Mouse (Mus musculus): ENCODE data around the gene Rapsn. TPM values are rescaled to one million over a fixed set of nuclear protein-coding genes. Genes with fewer than 3 reads are reported as not detected.

Rapsn gene
- 1.8 TPM for polyA plus RNA-seq (2017; shearing (Covaris generic))

GRCm38 (mm10) chr2:91035385-91035784 is at the start of gene Rapsn:
TSS of gene Rapsn (plus strand) at chr2:91035620.

GRCm38 (mm10) chr2:91053934-91054382 is 18.5 kb downstream of the Rapsn start, which contains the start of gene Psmc3:
TSS of gene Psmc3 (plus strand) at chr2:91054009.

GRCm38 (mm10) chr2:91070076-91070800 is 34.8 kb downstream of the Rapsn start, which contains the start of gene Slc39a13:
TSS of gene Slc39a13 (minus strand) at chr2:91070417.

GRCm38 (mm10) chr2:91081775-91082695 is 46.6 kb downstream of the Rapsn start, which contains the start of gene Spi1:
TSS of gene Spi1 (plus strand) at chr2:91082390.

Other genes starting within 250 kb of the Rapsn start
- 107 TPM for gene Mtch2, start 188.5 kb upstream of the Rapsn start, polyA plus RNA-seq (2017; shearing (Covaris generic))
- 4.1 TPM for gene C1qtnf4, start 149.8 kb upstream of the Rapsn start, polyA plus RNA-seq (2017; shearing (Covaris generic))
- gene Kbtbd4, start 130.9 kb upstream of the Rapsn start, polyA plus RNA-seq (2017; shearing (Covaris generic)) = 19.2 TPM
- 114 TPM for gene Ndufs3, start 130.8 kb upstream of the Rapsn start, polyA plus RNA-seq (2017; shearing (Covaris generic))
- 129 TPM for gene Celf1, start 95.2 kb upstream of the Rapsn start, polyA plus RNA-seq (2017; shearing (Covaris generic))
- gene Psmc3, start 18.4 kb downstream of the Rapsn start, polyA plus RNA-seq (2017; shearing (Covaris generic)) = 152 TPM
- 21.4 TPM for gene Slc39a13, start 34.8 kb downstream of the Rapsn start, polyA plus RNA-seq (2017; shearing (Covaris generic))
- not detected for gene Spi1, start 46.8 kb downstream of the Rapsn start, polyA plus RNA-seq (2017; shearing (Covaris generic))
- not detected for gene Mybpc3, start 82.5 kb downstream of the Rapsn start, polyA plus RNA-seq (2017; shearing (Covaris generic))
- 224 TPM for gene Madd, start 148.2 kb downstream of the Rapsn start, polyA plus RNA-seq (2017; shearing (Covaris generic))
- gene Nr1h3, start 167.2 kb downstream of the Rapsn start, polyA plus RNA-seq (2017; shearing (Covaris generic)) = 0.57 TPM
- 7.6 TPM for gene Acp2, start 167.3 kb downstream of the Rapsn start, polyA plus RNA-seq (2017; shearing (Covaris generic))
- 98.2 TPM for gene Ddb2, start 201.4 kb downstream of the Rapsn start, polyA plus RNA-seq (2017; shearing (Covaris generic))
- gene Pacsin3, start 220.3 kb downstream of the Rapsn start, polyA plus RNA-seq (2017; shearing (Covaris generic)) = 2.0 TPM
- gene Arfgap2, start 229.4 kb downstream of the Rapsn start, polyA plus RNA-seq (2017; shearing (Covaris generic)) = 84.0 TPM

Data from effector memory CD4-positive, alpha-beta T cell, adult 5 months (primary cell).